Mouse (Mus musculus) embryonic facial prominence, embryonic 10.5 days (tissue): ENCODE measurements around the gene Rps26. TPM values are rescaled to one million over a fixed set of nuclear protein-coding genes. Genes with fewer than 3 reads are reported as not detected.

Experiments
- microRNA-seq: library from miRNA; unstranded; fragments of <30 nt; microRNA quantifications from one replicate; pipeline ENCODE4, GENCODE M21; 2017
- polyA plus RNA-seq: library from polyadenylated mRNA; unstranded; fragments of >200 nt; fragmentation: Nextera tagmentation; extraction: Ambion mirVana; gene quantifications from 2 replicates; pipeline ENCODE4 v1.2.1, GENCODE M21; 2016

Gene Rps26
- polyA plus RNA-seq, 1 experiment from 2014 or later = 566 TPM

Small RNA genes within 50 kb of the gene (microRNA-seq; reads per million reads assigned to microRNA genes)
- gene Mir6917 = not detected

Other genes with a start within 250 kb of the Rps26 start
- 12.1 and 12.4 TPM in 2 replicates for gene Ankrd52, start 249.6 kb downstream of the Rps26 start, polyA plus RNA-seq
- 0.13 and 0.36 TPM in 2 replicates for gene Slc39a5, start 225.5 kb downstream of the Rps26 start, polyA plus RNA-seq
- gene Nabp2, start 215.3 kb downstream of the Rps26 start, polyA plus RNA-seq = 119 and 129 TPM in 2 replicates
- 42.1 and 44.6 TPM in 2 replicates for gene Rnf41, start 215.1 kb downstream of the Rps26 start, polyA plus RNA-seq
- 77.3 and 85.9 TPM in 2 replicates for gene Smarcc2, start 167.5 kb downstream of the Rps26 start, polyA plus RNA-seq
- 733 and 768 TPM in 2 replicates for gene Myl6, start 132.6 kb downstream of the Rps26 start, polyA plus RNA-seq
- gene Myl6b, start 128.1 kb downstream of the Rps26 start, polyA plus RNA-seq = 2.3 and 3.1 TPM in 2 replicates
- gene Esyt1, start 100.9 kb downstream of the Rps26 start, polyA plus RNA-seq = 11.9 and 13.6 TPM in 2 replicates
- 15.9 and 17.4 TPM in 2 replicates for gene Zc3h10, start 79.0 kb downstream of the Rps26 start, polyA plus RNA-seq
- 3,494 and 3,561 TPM in 2 replicates for gene Rpl41, start 77.4 kb downstream of the Rps26 start, polyA plus RNA-seq
- gene Pa2g4, start 60.8 kb downstream of the Rps26 start, polyA plus RNA-seq = 274 and 287 TPM in 2 replicates
- gene Erbb3, start 37.1 kb downstream of the Rps26 start, polyA plus RNA-seq = 11.9 and 12.2 TPM in 2 replicates
- 2.9 and 3.5 TPM in 2 replicates for gene Ikzf4, start 19.2 kb upstream of the Rps26 start, polyA plus RNA-seq
- gene Suox, start 47.3 kb upstream of the Rps26 start, polyA plus RNA-seq = 12.9 and 13.5 TPM in 2 replicates
- gene Rab5b, start 69.5 kb upstream of the Rps26 start, polyA plus RNA-seq = 64.4 and 70.4 TPM in 2 replicates
- gene Pmel, start 77.4 kb upstream of the Rps26 start, polyA plus RNA-seq = 8.6 and 17.3 TPM in 2 replicates
- 124 and 130 TPM in 2 replicates for gene Cdk2, start 78.3 kb upstream of the Rps26 start, polyA plus RNA-seq
- gene Dgka, start 118.1 kb upstream of the Rps26 start, polyA plus RNA-seq = 5.2 and 6.3 TPM in 2 replicates
- gene Pym1, start 121.1 kb upstream of the Rps26 start, polyA plus RNA-seq = 56.6 and 60.0 TPM in 2 replicates
- gene Mmp19, start 164.2 kb upstream of the Rps26 start, polyA plus RNA-seq = 0.26 and 0.30 TPM in 2 replicates
- 51.9 and 53.7 TPM in 2 replicates for gene Dnajc14, start 177.3 kb upstream of the Rps26 start, polyA plus RNA-seq
- gene Tmem198b, start 177.6 kb upstream of the Rps26 start, polyA plus RNA-seq = 16.9 and 17.9 TPM in 2 replicates
- gene Sarnp, start 190.6 kb upstream of the Rps26 start, polyA plus RNA-seq = 259 and 263 TPM in 2 replicates
- gene Ormdl2, start 194.9 kb upstream of the Rps26 start, polyA plus RNA-seq = 63.7 and 66.4 TPM in 2 replicates